Mouse (Mus musculus) liver, adult 2 months (tissue): ENCODE data around the gene Pam16.

Experiments used
- CTCF ChIP-seq: fragments of 200-500 bp; IDR thresholded peaks from 2 replicates; pipeline ENCODE4 v1.5.1; 2011; ENCODE audit warnings: low read depth, low read length, control low read depth
- POLR2A ChIP-seq: fragments of 200-500 bp; IDR thresholded peaks from 2 replicates; pipeline ENCODE4 v1.6.1; 2011; ENCODE audit warnings: low read length, control low read depth; ENCODE audit not compliant: insufficient read depth; ENCODE audit errors: extremely low read depth

- TF ChIP-seq POLR2A (no peak), CTCF (no peak)
Measured at GRCm38 (mm10) chr16:4674091-4674490, 49.3 kb upstream of the Pam16 start.
